Mouse (Mus musculus) hindbrain, embryonic 12.5 days (tissue): ENCODE results near the gene Mmrn1. TPM values are rescaled to one million over a fixed set of nuclear protein-coding genes. Genes with fewer than 3 reads are reported as not detected.

Experiments used
- ATAC-seq: fragments of 200-750 bp; cut with Nextera tagmentation; 2 replicates; pipeline ENCODE4 v1.8.0; 2017; ENCODE audit warnings: moderate TSS enrichment; ENCODE audit not compliant: low FRiP score
- H3K27ac ChIP-seq: fragments of 300-500 bp; sonication (generic); 2 replicates; pipeline ENCODE4 v1.5.1; 2016; ENCODE audit warnings: mild to moderate bottlenecking
- H3K27me3 ChIP-seq: fragments of 300-500 bp; sonication (generic); 2 replicates; pipeline ENCODE4 v1.6.1; 2016; ENCODE audit warnings: mild to moderate bottlenecking
- H3K36me3 ChIP-seq: fragments of 300-500 bp; sonication (generic); 2 replicates; pipeline ENCODE4 v1.6.1; 2016; ENCODE audit warnings: mild to moderate bottlenecking
- H3K4me1 ChIP-seq: fragments of 300-500 bp; sonication (generic); 2 replicates; pipeline ENCODE4 v1.6.1; 2016
- H3K4me2 ChIP-seq: fragments of 300-500 bp; sonication (generic); replicated peaks from 2 replicates; pipeline ENCODE4 v1.6.1; 2016; ENCODE audit warnings: mild to moderate bottlenecking
- H3K4me3 ChIP-seq: fragments of 300-500 bp; sonication (generic); 2 replicates; pipeline ENCODE4 v1.5.1; 2016; ENCODE audit warnings: mild to moderate bottlenecking
- H3K9ac ChIP-seq: fragments of 300-500 bp; sonication (generic); 2 replicates; pipeline ENCODE4 v1.6.1; 2016; ENCODE audit warnings: mild to moderate bottlenecking, moderate library complexity
- H3K9me3 ChIP-seq: fragments of 300-500 bp; sonication (generic); replicated peaks from 2 replicates; pipeline ENCODE4 v1.6.1; 2016; ENCODE audit warnings: mild to moderate bottlenecking
- WGBS: fragments of 180-500 bp; shearing (Covaris S2); methylation state at CpG from one replicate; pipeline ENCODE4 v1.1.7; 2016; 5-methylcytosine and 5-hydroxymethylcytosine counted together
- polyA plus RNA-seq: library from polyadenylated mRNA; unstranded; fragments of >200 nt; fragmentation: Nextera tagmentation; extraction: Ambion mirVana; gene quantifications from 2 replicates; pipeline ENCODE4 v1.2.1, GENCODE M21; 2016

The Mmrn1 gene
- polyA plus RNA-seq, 1 experiment from 2014 or later = 6.0 TPM

DNA sequence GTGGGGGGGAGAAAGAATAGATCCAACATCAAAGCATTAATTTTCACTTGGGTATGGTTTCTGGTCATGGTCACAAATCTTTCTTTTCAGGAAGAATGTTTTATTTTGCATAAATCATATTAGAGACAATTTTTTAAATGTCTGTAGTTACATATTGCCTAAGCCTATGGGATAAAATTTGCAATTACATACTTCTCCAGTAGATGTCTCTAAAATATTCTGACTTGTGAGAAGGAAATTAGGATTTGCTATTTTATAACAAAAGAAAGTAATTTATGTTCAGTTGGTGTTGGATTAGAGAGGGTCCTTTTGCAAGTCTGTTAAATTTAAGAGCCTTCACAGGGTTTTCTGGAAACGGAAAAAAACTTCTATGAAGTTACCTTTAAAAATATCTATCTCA is 39.0 kb downstream of the Mmrn1 start:
- Histone ChIP-seq H3K4me3 (no peak overlapping the region), H3K4me1 (no peaks in the 10 kb centered on the region), H3K4me2 (no peak overlapping the region), H3K9me3 (no peaks in the 10 kb centered on the region), H3K36me3 (no peaks in the 10 kb centered on the region), H3K9ac (no peak overlapping the region), H3K27ac (no peak overlapping the region), H3K27me3 (no peaks in the 10 kb centered on the region)
- WGBS = 65% methylated on average over 1 of the region's 1 CpGs
- ATAC-seq = no peak

DNA sequence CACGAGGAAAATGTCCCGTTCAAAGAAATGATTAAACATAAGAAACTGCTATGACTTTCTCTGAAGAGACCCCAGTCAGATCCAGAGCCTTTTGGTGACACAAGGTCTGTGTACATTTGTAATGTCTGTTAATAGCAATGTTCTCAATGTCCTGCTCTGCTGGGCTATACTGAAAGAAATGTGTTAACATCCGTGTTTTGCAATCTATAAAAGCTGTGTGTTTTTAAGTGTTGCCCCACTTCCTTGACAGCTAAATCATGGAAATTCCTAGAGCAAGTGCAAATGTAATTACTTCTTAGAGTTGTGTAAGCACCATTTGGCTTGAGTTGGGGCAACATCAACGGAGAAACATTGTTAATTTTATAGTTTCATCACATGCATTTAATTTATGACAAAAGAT is 42.2 kb downstream of the Mmrn1 start:
- no peaks in the 10 kb centered on the region for H3K4me1 ChIP-seq
- no peak for ATAC-seq
- H3K27ac ChIP-seq = no peak overlapping the region
- H3K9ac ChIP-seq = no peak overlapping the region
- H3K4me2 ChIP-seq = no peak overlapping the region
- H3K36me3 ChIP-seq = no peaks in the 10 kb centered on the region
- 81% methylated on average over 4 of the region's 4 CpGs for WGBS
- H3K27me3 ChIP-seq = no peaks in the 10 kb centered on the region
- H3K4me3 ChIP-seq = no peak overlapping the region
- H3K9me3 ChIP-seq = no peaks in the 10 kb centered on the region

DNA sequence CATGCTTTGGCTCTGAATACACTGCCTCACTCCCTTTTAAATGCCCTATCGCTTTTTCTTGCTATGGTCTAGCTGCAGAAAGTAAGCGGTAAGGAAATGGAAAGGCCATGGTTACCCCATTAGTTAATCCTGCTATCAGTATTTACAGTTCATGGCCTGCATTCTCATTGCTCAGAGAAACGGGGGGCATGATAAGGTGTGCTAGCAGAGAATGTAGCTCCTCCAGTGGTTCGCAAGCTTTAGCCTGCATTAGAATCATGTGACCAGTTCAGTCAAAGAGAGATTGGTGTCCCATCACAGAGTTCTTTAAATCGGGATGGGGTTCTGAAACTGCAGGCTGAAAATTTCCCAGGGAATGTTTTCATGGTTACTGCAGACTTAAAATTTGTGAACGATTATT is 44.6 kb downstream of the Mmrn1 start:
- H3K9ac ChIP-seq = no peak overlapping the region
- no peaks in the 10 kb centered on the region for H3K27me3 ChIP-seq
- ATAC-seq = no peak
- no peaks in the 10 kb centered on the region for H3K9me3 ChIP-seq
- 79% methylated on average over 6 of the region's 6 CpGs for WGBS
- no peak overlapping the region for H3K4me2 ChIP-seq
- H3K27ac ChIP-seq = no peak overlapping the region
- no peaks in the 10 kb centered on the region for H3K4me1 ChIP-seq
- H3K36me3 ChIP-seq = no peaks in the 10 kb centered on the region
- H3K4me3 ChIP-seq = no peak overlapping the region

DNA sequence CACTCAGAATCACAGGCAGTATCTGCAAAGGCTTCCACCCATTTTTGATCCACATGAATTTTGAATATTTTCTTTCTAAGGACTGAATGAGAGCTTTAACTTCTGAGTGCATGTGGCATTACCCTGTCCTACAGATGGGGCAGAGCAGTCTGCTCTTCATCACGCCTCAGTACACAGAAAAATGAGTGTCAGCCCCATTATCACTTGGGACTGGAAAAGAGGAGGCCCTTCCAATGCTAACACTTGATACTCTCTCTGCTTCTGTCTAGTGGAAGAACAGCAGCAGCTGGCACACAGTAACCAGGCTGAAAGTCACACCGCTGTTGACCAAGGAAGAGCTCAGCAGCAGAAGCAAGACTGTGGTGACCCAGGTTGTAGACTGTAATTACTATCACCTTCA is 46.0 kb downstream of the Mmrn1 start:
- H3K9me3 ChIP-seq = no peaks in the 10 kb centered on the region
- no peaks in the 10 kb centered on the region for H3K27me3 ChIP-seq
- H3K4me2 ChIP-seq = no peak overlapping the region
- H3K36me3 ChIP-seq = no peaks in the 10 kb centered on the region
- H3K9ac ChIP-seq = no peak overlapping the region
- ATAC-seq = peak; percentile 43; the same call in 1 of the 2 replicates
- H3K4me1 ChIP-seq = no peaks in the 10 kb centered on the region
- no peak overlapping the region for H3K4me3 ChIP-seq
- WGBS = 72% methylated on average over 2 of the region's 2 CpGs
- peak overlapping the region; percentile 8; the same call in 1 of the 2 replicates for H3K27ac ChIP-seq

GRCm38 (mm10) chr6:60978610-60979009 is 53.8 kb downstream of the Mmrn1 start:
- H3K4me2 ChIP-seq = no peak overlapping the region

GRCm38 (mm10) chr6:60979039-60979438 is 54.3 kb downstream of the Mmrn1 start:
- Histone ChIP-seq H3K4me2 (no peak overlapping the region), H3K4me1 (no peaks in the 10 kb centered on the region), H3K4me3 (no peak overlapping the region), H3K27ac (no peak overlapping the region), H3K9ac (no peak overlapping the region), H3K9me3 (no peaks in the 10 kb centered on the region), H3K27me3 (no peaks in the 10 kb centered on the region), H3K36me3 (no peaks in the 10 kb centered on the region)
- no peak for ATAC-seq
- 95% methylated on average over 2 of the region's 2 CpGs for WGBS

More at GRCm38 (mm10) chr6:60978610-60979009, 53.8 kb downstream of the Mmrn1 start:
- Histone ChIP-seq H3K27me3 (no peaks in the 10 kb centered on the region), H3K9ac (no peak overlapping the region), H3K4me1 (no peaks in the 10 kb centered on the region), H3K27ac (no peak overlapping the region), H3K4me3 (no peak overlapping the region), H3K36me3 (no peaks in the 10 kb centered on the region), H3K9me3 (no peaks in the 10 kb centered on the region)
- no peak for ATAC-seq
- WGBS = 74% methylated on average over 1 of the region's 1 CpGs

DNA sequence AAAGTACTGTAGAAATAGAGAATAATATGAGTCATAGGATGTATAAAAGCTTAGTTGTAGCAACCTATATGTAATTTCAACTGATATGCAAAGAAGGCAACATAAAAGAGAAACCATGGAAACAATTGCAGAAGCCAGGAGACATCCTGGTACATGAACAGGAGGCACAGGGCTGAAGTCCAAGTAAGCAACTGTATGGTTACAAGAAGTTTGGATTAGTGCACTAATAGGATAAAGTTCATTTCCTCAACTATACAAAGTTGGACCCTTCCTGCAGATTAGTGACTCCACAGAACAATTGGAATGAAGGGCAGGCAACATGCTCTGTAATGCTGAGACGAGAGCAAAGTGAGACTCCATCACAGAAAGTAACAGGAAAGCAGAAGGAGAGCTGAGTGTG is 59.6 kb downstream of the Mmrn1 start:
- ATAC-seq = no peak
- H3K4me3 ChIP-seq = no peak overlapping the region
- no peak overlapping the region for H3K9ac ChIP-seq
- H3K27me3 ChIP-seq = no peaks in the 10 kb centered on the region
- H3K36me3 ChIP-seq = no peaks in the 10 kb centered on the region
- H3K4me1 ChIP-seq = no peaks in the 10 kb centered on the region
- H3K9me3 ChIP-seq = no peaks in the 10 kb centered on the region
- H3K4me2 ChIP-seq = no peak overlapping the region
- H3K27ac ChIP-seq = no peak overlapping the region
- WGBS = 73% methylated on average over 1 of the region's 1 CpGs

DNA sequence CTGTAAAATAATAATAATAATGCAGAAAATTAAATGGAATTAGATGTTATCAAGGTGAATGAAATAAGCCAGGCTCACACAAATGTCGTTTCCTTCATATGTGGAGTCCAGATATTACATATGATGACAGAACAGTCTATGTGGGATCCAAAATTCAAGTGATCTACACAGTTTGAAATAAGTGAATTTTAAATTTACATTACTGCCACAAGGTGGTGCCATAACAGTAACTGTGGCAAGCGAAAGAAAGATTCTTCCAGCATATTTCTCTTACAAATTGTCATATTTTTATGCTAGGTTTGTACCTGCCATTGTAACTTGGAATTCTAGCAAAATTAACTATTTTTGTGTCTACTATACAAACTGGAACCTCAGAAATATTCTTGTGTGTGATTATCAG is 61.1 kb downstream of the Mmrn1 start:
- Histone ChIP-seq H3K4me3 (no peak overlapping the region), H3K27ac (no peak overlapping the region), H3K9me3 (no peaks in the 10 kb centered on the region), H3K4me2 (no peak overlapping the region), H3K36me3 (no peaks in the 10 kb centered on the region), H3K27me3 (no peaks in the 10 kb centered on the region), H3K9ac (no peak overlapping the region), H3K4me1 (no peaks in the 10 kb centered on the region)
- 52% methylated on average over 2 of the region's 2 CpGs for WGBS
- no peak for ATAC-seq

- no peak overlapping the region for H3K27ac ChIP-seq
- no peaks in the 10 kb centered on the region for H3K36me3 ChIP-seq
- H3K4me1 ChIP-seq = no peaks in the 10 kb centered on the region
- no peaks in the 10 kb centered on the region for H3K27me3 ChIP-seq
- H3K9ac ChIP-seq = no peak overlapping the region
- H3K9me3 ChIP-seq = no peaks in the 10 kb centered on the region
- H3K4me3 ChIP-seq = no peak overlapping the region
- H3K4me2 ChIP-seq = no peak overlapping the region
- ATAC-seq = no peak
- WGBS = 89% methylated on average over 11 of the region's 11 CpGs
Observed at GRCm38 (mm10) chr6:60986914-60987313, 62.1 kb downstream of the Mmrn1 start.

- Histone ChIP-seq H3K4me3 (no peak overlapping the region), H3K27me3 (no peaks in the 10 kb centered on the region), H3K9me3 (no peaks in the 10 kb centered on the region), H3K36me3 (no peaks in the 10 kb centered on the region), H3K4me1 (no peaks in the 10 kb centered on the region), H3K27ac (no peak overlapping the region), H3K4me2 (no peak overlapping the region), H3K9ac (no peak overlapping the region)
- no peak for ATAC-seq
- WGBS = 92% methylated on average over 3 of the region's 3 CpGs
Observed at GRCm38 (mm10) chr6:60987804-60988203, 63.0 kb downstream of the Mmrn1 start.

GRCm38 (mm10) chr6:60992366-60992765 is 67.6 kb downstream of the Mmrn1 start:
- ATAC-seq = no peak
- no peaks in the 10 kb centered on the region for H3K36me3 ChIP-seq
- no peak overlapping the region for H3K4me2 ChIP-seq
- no peak overlapping the region for H3K9ac ChIP-seq
- no peak overlapping the region for H3K4me3 ChIP-seq
- H3K27ac ChIP-seq = no peak overlapping the region
- H3K27me3 ChIP-seq = no peaks in the 10 kb centered on the region
- H3K4me1 ChIP-seq = peaks cover 5% of the 10 kb centered on the region; the same call in 1 of the 2 replicates
- 95% methylated on average over 1 of the region's 1 CpGs for WGBS
- no peaks in the 10 kb centered on the region for H3K9me3 ChIP-seq

- no peak for ATAC-seq
- no peaks in the 10 kb centered on the region for H3K27me3 ChIP-seq
- peaks cover 5% of the 10 kb centered on the region; the same call in 1 of the 2 replicates for H3K4me1 ChIP-seq
- no peak overlapping the region for H3K27ac ChIP-seq
- H3K4me3 ChIP-seq = no peak overlapping the region
- H3K36me3 ChIP-seq = no peaks in the 10 kb centered on the region
- H3K4me2 ChIP-seq = no peak overlapping the region
- no peak overlapping the region for H3K9ac ChIP-seq
- no peaks in the 10 kb centered on the region for H3K9me3 ChIP-seq
- WGBS = 71% methylated on average over 4 of the region's 4 CpGs
Observed at GRCm38 (mm10) chr6:60993386-60994108, 68.8 kb downstream of the Mmrn1 start.

GRCm38 (mm10) chr6:60994114-60994513 is 69.3 kb downstream of the Mmrn1 start:
- H3K4me3 ChIP-seq = no peak overlapping the region
- no peak overlapping the region for H3K9ac ChIP-seq
- WGBS = 10% methylated on average over 6 of the region's 6 CpGs
- no peak overlapping the region for H3K27ac ChIP-seq
- H3K36me3 ChIP-seq = no peaks in the 10 kb centered on the region
- no peak overlapping the region for H3K4me2 ChIP-seq
- no peaks in the 10 kb centered on the region for H3K9me3 ChIP-seq
- peaks cover 5% of the 10 kb centered on the region; the same call in 1 of the 2 replicates for H3K4me1 ChIP-seq
- no peaks in the 10 kb centered on the region for H3K27me3 ChIP-seq
- ATAC-seq = no peak
